Mouse (Mus musculus) heart, postnatal 10 days (tissue): ENCODE data around the gene 1700013H16Rik. TPM values are rescaled to one million over a fixed set of nuclear protein-coding genes. Genes with fewer than 3 reads are reported as not detected.
"Not testable (repeated sequence)": the region's sequence is repeated elsewhere in the genome, so short reads cannot be mapped to it uniquely, and the experiment has no call there.

Experiments used
- DNase-seq, 2 experiments: peaks; one replicate each; pipeline ENCODE4 v3.0.0; 2021
- intact Hi-C: fragments of 180-260 bp; cut with DNase I; formaldehyde crosslinking; loops from one replicate; pipeline ENCODE4 v1.15.1; 2025
- total RNA-seq, 2 experiments: library from RNA; stranded (reverse); gene quantifications; 2 replicates each; pipeline ENCODE4 v1.2.3; 2021

The 1700013H16Rik gene
- not detected for total RNA-seq

- intact Hi-C loops: no loop called here
- no peak for DNase-seq
Observed at GRCm38 (mm10) chrX:53757736-53758135, at the start of gene 1700013H16Rik. Gene 1700013H16Rik (minus strand): TSS chrX:53757831.

DNA sequence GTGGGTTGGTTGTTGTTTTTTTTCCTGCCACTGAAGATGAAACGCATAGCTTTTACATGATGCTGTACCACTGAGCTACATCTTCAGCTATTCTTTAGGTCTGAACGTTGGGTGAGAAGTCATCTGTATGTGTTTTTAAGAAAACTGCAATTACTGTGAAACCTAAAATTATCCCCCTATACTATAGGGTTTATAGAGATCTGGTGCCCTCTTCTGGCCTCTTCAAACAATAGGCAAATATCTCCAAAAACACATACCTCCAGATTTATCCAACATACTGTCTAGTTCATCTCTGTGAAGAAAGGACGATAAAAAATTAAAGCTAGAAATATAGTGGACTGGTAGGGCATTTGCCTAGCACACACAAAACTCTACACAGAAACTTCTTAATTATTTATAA is 41.4 kb upstream of the 1700013H16Rik start:
- DNase-seq: no peak
- intact Hi-C loops: loop anchor here (5.0 kb wide), 1 partner anchor 192 kb away; the partner anchor contains the start of genes Gm14597 and Rtl8c

DNA sequence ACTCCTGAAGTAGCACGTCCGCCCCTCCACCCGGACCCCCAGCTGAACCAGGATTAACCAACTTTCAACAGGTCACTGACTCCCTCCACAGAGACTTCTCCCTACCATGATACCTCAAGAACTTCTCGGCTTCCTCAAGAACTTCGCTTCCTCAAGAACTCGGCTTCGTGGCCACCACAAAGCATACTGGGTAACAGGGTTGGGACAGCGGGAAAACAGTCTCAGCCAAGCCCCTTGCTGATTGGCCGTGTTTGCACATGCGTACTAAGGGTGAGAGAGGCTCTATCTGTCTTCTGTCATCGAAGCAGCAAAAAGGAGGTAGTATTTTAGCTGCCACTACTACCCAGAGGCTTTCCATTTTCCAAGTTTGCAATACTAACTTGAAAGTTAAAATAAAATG is 39.9 kb upstream of the 1700013H16Rik start, which contains the start of gene Xlr:
TSS of gene Xlr (minus strand) at position 188 of the 400 bp plus-strand sequence.
- intact Hi-C loops: loop anchor here (5.0 kb wide), 1 partner anchor 190 kb away; the partner anchor contains the start of genes Gm14597 and Rtl8c
- DNase-seq: not testable (repeated sequence)

DNA sequence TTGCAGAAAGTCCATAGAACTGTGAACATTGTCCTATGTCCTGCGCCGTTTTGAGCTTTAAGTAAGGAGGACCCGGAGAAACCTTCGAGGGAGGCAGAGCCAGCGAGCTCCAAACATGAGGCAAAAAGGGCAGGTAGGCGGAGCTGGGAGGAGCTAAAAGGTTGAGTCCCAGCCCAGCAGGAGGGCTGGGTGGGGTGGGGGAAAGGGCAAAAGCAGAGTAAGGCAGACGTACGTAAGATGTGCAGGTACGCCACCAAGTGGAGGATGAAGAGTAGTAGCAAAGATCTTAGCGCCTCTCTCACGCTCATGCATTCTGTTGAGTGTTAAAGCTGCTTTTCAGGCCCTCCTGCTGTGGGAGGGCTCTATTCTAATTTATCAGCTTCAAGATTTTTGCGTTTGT is 18.6 kb upstream of the 1700013H16Rik start, which contains the start of gene Zfp36l3:
TSS of gene Zfp36l3 (minus strand) at position 119 of the 400 bp plus-strand sequence.
- no peak for DNase-seq
- intact Hi-C loops: no loop called here

DNA sequence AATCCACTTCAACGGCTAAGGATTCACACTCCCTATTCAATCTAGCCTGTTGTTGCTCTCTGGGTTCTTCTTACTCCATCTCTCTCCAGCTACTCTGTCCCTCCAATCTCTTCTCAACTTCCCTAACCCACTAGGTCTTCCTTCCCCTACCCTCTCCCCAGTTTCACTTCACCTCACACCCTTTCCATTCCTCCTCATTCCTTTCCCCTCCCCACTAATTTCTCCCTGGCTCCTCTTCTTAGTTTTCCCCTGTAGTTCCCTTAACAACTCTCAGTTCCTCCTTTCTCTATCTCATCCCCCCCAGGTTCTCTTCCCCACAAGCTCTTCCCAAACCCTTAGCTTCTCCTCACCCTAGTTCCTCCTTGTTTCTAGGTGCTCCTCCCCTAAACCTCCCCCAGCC is 4.8 kb downstream of the 1700013H16Rik start:
- intact Hi-C loops: no loop called here
- no peak for DNase-seq

DNA sequence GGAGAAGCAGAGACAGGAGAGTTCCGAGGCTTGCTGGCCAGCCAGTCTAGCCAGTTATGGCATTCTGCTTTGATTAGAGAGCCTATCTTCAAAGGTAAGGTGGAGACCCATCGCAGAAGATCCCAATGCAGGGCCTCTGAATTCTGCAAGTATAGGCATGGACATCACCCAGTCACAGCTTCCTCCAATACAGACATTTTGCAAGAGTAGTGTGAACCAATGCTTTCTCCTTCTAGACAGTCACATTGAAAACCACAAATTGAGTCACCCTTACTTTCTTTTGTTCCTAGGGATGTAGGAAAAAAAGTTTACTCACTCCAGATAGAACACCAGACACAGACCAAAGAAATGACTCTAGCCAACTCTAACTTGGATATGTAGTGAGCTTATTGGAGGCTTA is 28.7 kb downstream of the 1700013H16Rik start:
- no peak for DNase-seq
- intact Hi-C loops: no loop called here

DNA sequence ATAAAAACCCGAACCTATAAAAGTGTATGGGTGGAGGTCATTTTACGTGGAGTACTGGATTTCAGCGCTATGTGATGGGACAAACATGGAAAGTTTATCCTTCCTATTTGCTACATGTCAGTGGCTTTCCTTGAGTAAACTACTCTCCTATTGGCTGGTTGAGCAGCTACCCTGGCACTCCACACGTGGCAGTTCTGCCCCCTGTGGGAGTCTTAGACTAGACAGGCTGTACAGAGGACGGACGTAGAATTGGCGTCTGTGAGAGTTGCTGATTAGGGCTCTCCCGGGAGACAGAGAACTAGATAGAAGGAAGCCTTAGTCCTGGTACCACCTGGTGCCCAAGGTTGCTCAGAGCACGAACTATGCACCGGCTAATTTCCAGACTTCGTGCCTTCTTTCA is 33.0 kb downstream of the 1700013H16Rik start, which contains the start of gene 4930502E18Rik:
TSS of gene 4930502E18Rik (plus strand) at position 231 of the 400 bp plus-strand sequence.
- no peak for DNase-seq
- intact Hi-C loops: no loop called here

DNA sequence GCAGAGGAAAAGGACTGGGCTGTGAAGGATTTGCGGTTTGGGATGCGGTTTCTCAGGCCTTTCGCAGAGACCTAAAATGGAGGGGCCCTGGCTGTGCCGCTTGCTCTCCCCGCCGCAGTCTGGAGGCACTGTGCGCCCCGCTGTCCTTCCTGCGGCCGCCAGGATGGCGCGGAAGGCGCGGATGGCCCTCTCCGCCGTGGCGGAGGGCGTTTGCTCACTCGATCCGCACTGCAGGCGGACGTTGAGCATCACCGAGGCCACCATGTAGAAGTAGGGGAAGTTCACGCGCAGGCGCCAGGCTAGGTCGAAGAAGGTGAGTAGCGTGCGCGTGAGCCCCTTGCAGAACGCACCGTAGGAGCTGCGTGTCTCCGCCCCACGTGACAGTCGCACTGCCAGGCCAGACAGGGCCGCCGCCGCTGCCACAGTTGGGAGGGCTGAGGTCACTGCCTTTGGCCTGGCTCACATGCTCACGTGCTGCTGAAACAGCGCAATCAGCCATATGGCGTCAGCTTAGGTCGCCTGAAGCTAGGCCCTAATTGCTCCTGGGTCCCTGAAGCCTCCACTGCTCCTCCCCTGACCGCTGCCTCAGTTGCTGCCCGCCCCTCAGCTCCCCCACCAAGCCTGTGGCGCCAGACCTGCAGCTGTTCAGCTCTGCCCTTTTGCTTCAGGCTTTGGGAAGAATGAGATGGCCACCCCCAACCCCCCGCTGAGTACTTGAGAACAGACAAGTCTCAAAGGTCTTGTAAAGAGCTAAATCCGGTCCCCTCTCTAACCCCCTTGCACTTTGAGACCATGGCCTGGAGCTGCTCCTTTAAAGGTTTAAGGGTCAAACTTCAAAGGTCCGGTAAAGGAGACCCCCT is 41.1 kb downstream of the 1700013H16Rik start:
- DNase-seq: peak; percentile 37 to 49
- intact Hi-C loops: no loop called here

- DNase-seq: no peak
- intact Hi-C loops: no loop called here
Observed at GRCm38 (mm10) chrX:53715942-53716322, 41.7 kb downstream of the 1700013H16Rik start.

- intact Hi-C loops: no loop called here
- DNase-seq: no peak
Observed at GRCm38 (mm10) chrX:53702673-53703072, 55.0 kb downstream of the 1700013H16Rik start.

- intact Hi-C loops: no loop called here
- no peak for DNase-seq
Observed at GRCm38 (mm10) chrX:53699225-53699624, 58.4 kb downstream of the 1700013H16Rik start.

- DNase-seq: no peak
- intact Hi-C loops: no loop called here
Observed at GRCm38 (mm10) chrX:53694008-53694777, 63.4 kb downstream of the 1700013H16Rik start.

- DNase-seq: no peak
- intact Hi-C loops: no loop called here
Observed at GRCm38 (mm10) chrX:53693141-53693540, 64.5 kb downstream of the 1700013H16Rik start.

Other genes starting within 250 kb of the 1700013H16Rik start
- gene Rtl8c, start 149.8 kb downstream of the 1700013H16Rik start, total RNA-seq: 10 to 100 TPM; 30.4 to 34.3 TPM
- not detected for gene Gm14597, start 148.9 kb downstream of the 1700013H16Rik start, total RNA-seq
- 100 to 1,000 TPM; 223 to 237 TPM for gene Rtl8a, start 114.1 kb downstream of the 1700013H16Rik start, total RNA-seq
- 100 to 1,000 TPM; 154 to 155 TPM for gene Rtl8b, start 87.4 kb downstream of the 1700013H16Rik start, total RNA-seq
- not detected for gene 4930502E18Rik, start 33.0 kb downstream of the 1700013H16Rik start, total RNA-seq
- gene Zfp36l3, start 18.6 kb upstream of the 1700013H16Rik start, total RNA-seq: not detected
- 1 to 10 TPM; 2.2 to 2.8 TPM for gene Xlr, start 39.9 kb upstream of the 1700013H16Rik start, total RNA-seq